Comparison of ENCODE assay signal across 10 mouse cellular contexts in the genomic region with DNA sequence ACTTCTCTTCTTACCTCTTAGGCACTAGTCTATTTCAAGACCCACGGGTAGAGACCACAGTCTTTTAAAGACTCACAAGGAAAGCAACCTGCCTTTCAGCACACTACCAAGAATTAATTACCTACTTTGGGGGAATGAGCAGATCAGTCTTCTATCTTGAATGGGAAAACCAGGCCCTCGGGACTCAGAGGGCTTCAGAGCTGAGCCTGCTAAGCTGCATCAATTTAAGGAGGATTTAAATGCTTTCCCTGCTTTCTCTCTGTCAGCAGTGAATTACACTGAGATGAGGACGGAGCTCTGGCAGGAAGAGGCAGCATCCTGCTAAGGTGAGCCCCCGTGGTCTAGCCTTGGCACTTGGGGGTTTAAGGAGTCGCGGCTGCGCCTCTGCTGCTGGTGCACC.
"Had no signal": no experiment of that assay in that cellular context is flagged by ENCODE, and none has a peak within 500 bp of the region (broad histone marks: within the 10 kb centered on the region; RNA-seq: fewer than 3 reads in every experiment).

No protein-coding gene starts in this region.

- H3K9ac ChIP-seq: limb, embryonic 12.5 days; liver, embryonic 14.5 days; neural tube, embryonic 13.5 days; stomach, embryonic 15.5 days had no signal

- DNase-seq: kidney, adult 2 months; kidney, postnatal 25 days; liver; lung, adult 18-20 months; right cerebral cortex, postnatal 14 days; thymus, postnatal 36 days had no signal

- H3K9me3 ChIP-seq: limb, embryonic 12.5 days; neural tube, embryonic 13.5 days; stomach, embryonic 15.5 days had no signal

- H3K4me2 ChIP-seq: limb, embryonic 12.5 days; neural tube, embryonic 13.5 days; stomach, embryonic 15.5 days had no signal

- H3K27ac ChIP-seq: limb, embryonic 12.5 days; liver, embryonic 14.5 days; neural tube, embryonic 13.5 days; stomach, embryonic 15.5 days had no signal

- H3K4me1 ChIP-seq: limb, embryonic 12.5 days; neural tube, embryonic 13.5 days; stomach, embryonic 15.5 days had no signal

- H3K27me3 ChIP-seq: neural tube, embryonic 13.5 days; stomach, embryonic 15.5 days had no signal

- H3K36me3 ChIP-seq: limb, embryonic 12.5 days; neural tube, embryonic 13.5 days; stomach, embryonic 15.5 days had no signal

- H3K4me3 ChIP-seq: limb, embryonic 12.5 days; neural tube, embryonic 13.5 days; stomach, embryonic 15.5 days had no signal
